8 mouse cellular contexts compared by ENCODE assay signal in the genomic region with DNA sequence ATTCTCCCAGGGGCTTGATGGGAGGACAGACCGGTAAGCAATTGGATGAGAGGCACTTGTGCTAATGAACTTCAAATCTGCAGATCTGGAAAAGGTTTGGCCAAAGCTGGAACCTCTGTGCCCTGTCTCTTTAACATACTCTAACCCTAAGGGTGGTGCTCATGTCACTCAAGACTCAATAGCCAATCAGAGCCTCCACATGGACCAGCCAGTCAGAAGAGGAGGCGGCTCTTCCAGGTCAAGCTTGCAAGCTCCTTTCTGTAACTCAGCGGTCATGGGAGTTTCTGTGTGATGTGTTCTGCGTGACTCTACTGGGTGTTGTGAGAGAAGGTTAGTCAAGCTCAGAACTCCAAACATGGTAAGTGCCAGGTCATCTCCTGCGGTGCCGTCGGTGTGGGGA. TPM values are rescaled to one million over a fixed set of nuclear protein-coding genes. Genes with fewer than 3 reads are reported as not detected.
DNase-seq lines count a peak whose midpoint lies in the region; ATAC-seq and TF ChIP-seq lines count a peak whose summit lies in the region.
"Not testable (repeated sequence)": the region's sequence is repeated elsewhere in the genome, so short reads cannot be mapped to it uniquely, and the experiment has no call there.

A gene (plus strand): TSS at position 196 of the 400 bp plus-strand sequence.

- H3K36me3 ChIP-seq in G1E (replicated peaks); embryonic facial prominence, embryonic 13.5 days; intestine, embryonic 14.5 days (ENCODE audit: control insufficient read depth, insufficient read depth, low read length); lung, embryonic 15.5 days; neural tube, embryonic 11.5 days (ENCODE audit: control insufficient read depth, insufficient read depth, low read length): not testable (repeated sequence)

- intact Hi-C loops in heart, postnatal 10 days (cut with DNase I) = not testable (repeated sequence)

- H3K4me2 ChIP-seq in embryonic facial prominence, embryonic 13.5 days; intestine, embryonic 14.5 days (ENCODE audit: low read length); lung, embryonic 15.5 days; neural tube, embryonic 11.5 days (ENCODE audit: low read depth): not testable (repeated sequence)

- not testable (repeated sequence) for H3K27me3 ChIP-seq in G1E (ENCODE audit: insufficient read depth, low read length); embryonic facial prominence, embryonic 13.5 days; intestine, embryonic 14.5 days (replicated peaks; ENCODE audit: control insufficient read depth, insufficient read depth, low read length); lung, embryonic 15.5 days; neural tube, embryonic 11.5 days (ENCODE audit: control insufficient read depth, insufficient read depth, low read length)

- H3K9ac ChIP-seq in embryonic facial prominence, embryonic 13.5 days; intestine, embryonic 14.5 days (ENCODE audit: low read length); lung, embryonic 15.5 days; neural tube, embryonic 11.5 days (ENCODE audit: low read length): not testable (repeated sequence)

- H3K4me1 ChIP-seq in G1E (ENCODE audit: insufficient read depth, low read depth, low read length); embryonic facial prominence, embryonic 13.5 days; intestine, embryonic 14.5 days (replicated peaks; ENCODE audit: control insufficient read depth, insufficient read depth, low read length); lung, embryonic 15.5 days; neural tube, embryonic 11.5 days (ENCODE audit: control insufficient read depth, insufficient read depth, low read length): not testable (repeated sequence)

- ATAC-seq in G1E (ENCODE audit: extremely low read depth, insufficient number of reproducible peaks, low FRiP score, poor library complexity, severe bottlenecking) = peak; percentile 76
- not testable (repeated sequence) for ATAC-seq in embryonic facial prominence, embryonic 13.5 days (ENCODE audit: insufficient number of reproducible peaks, insufficient read depth, low FRiP score, low TSS enrichment, low read depth); intestine, embryonic 14.5 days (replicated peaks; ENCODE audit: low FRiP score, low TSS enrichment, low read depth); lung, embryonic 15.5 days (ENCODE audit: borderline replicate concordance, extremely low read depth, low FRiP score, low TSS enrichment); neural tube, embryonic 11.5 days (ENCODE audit: insufficient read depth, low FRiP score, low TSS enrichment)

- H3K4me3 ChIP-seq in G1E (ENCODE audit: low read depth, low read length); embryonic facial prominence, embryonic 13.5 days; intestine, embryonic 14.5 days (ENCODE audit: low read depth, low read length); lung, embryonic 15.5 days; neural tube, embryonic 11.5 days (ENCODE audit: low read depth, low read length): not testable (repeated sequence)

- not testable (repeated sequence) for DNase-seq in G1E (ENCODE audit: low spot score); gastrocnemius, adult 8-10 months (ENCODE audit: low spot score in 2 of 2); heart, postnatal 10 days; intestine, embryonic 14.5 days (ENCODE audit: low spot score); left cerebral cortex, adult 18-20 months (ENCODE audit: low spot score in 2 of 2); neural tube, embryonic 11.5 days (ENCODE audit: low spot score)

- H3K27ac ChIP-seq in embryonic facial prominence, embryonic 13.5 days; intestine, embryonic 14.5 days (ENCODE audit: low read depth); lung, embryonic 15.5 days; neural tube, embryonic 11.5 days (ENCODE audit: low read depth, low read length): not testable (repeated sequence)

- TF ChIP-seq CTCF in G1E (IDR thresholded peaks at IDR 0.05; ENCODE audit: low read depth, low read length) = not testable (repeated sequence)

- WGBS in embryonic facial prominence, embryonic 13.5 days = no CpG with 5 or more reads among the region's 7 CpGs
- no CpG with 5 or more reads among the region's 7 CpGs for WGBS in intestine, embryonic 14.5 days
- WGBS in lung, embryonic 15.5 days = no CpG with 5 or more reads among the region's 7 CpGs
- no CpG with 5 or more reads among the region's 7 CpGs for WGBS in neural tube, embryonic 11.5 days

- not testable (repeated sequence) for H3K9me3 ChIP-seq in G1E (replicated peaks); embryonic facial prominence, embryonic 13.5 days; intestine, embryonic 14.5 days (ENCODE audit: control insufficient read depth, low read length); lung, embryonic 15.5 days; neural tube, embryonic 11.5 days (ENCODE audit: control insufficient read depth, low read length)

RNA-seq across cellular contexts. Expression of the gene that starts here (rescaled TPM):
- 18.4 and 33.0 TPM in 2 replicates for total RNA-seq in G1E (2014; fragmentation: Nextera tagmentation)
- 12.5 and 14.3 TPM in 2 replicates for total RNA-seq in G1E (2017)
- 0.11 and 0.25 TPM in 2 replicates for polyA plus RNA-seq in G1E (2012)
- polyA plus RNA-seq in embryonic facial prominence, embryonic 13.5 days (2015; fragmentation: Nextera tagmentation; extraction: Ambion mirVana) = 24.6 and 25.5 TPM in 2 replicates
- total RNA-seq in gastrocnemius, adult 8-10 months (2022) = 10 to 100 TPM; 10.5 to 18.2 (median 15.5) TPM
- 10 to 100 TPM; 14.0 to 18.9 TPM for total RNA-seq in heart, postnatal 10 days (2021)
- 17.5 and 20.5 TPM in 2 replicates for polyA plus RNA-seq in intestine, embryonic 14.5 days (2014; fragmentation: Nextera tagmentation; extraction: Ambion mirVana)
- total RNA-seq in left cerebral cortex, adult 18-20 months (2021) = 10 to 100 TPM; 51.8 to 58.8 TPM
- 19.5 and 20.1 TPM in 2 replicates for polyA plus RNA-seq in lung, embryonic 15.5 days (2015; fragmentation: Nextera tagmentation; extraction: Ambion mirVana)
- polyA plus RNA-seq in neural tube, embryonic 11.5 days (2014; fragmentation: Nextera tagmentation; extraction: Ambion mirVana) = 21.7 and 23.3 TPM in 2 replicates

Comparison
In these comparisons a context has a peak if more than half of its experiments do, and no peak if none do; other contexts are left out.
1. RNA of the gene that starts here (polyA plus RNA-seq): 24.6 to 25.5 TPM in embryonic facial prominence, embryonic 13.5 days, 21.7 to 23.3 TPM in neural tube, embryonic 11.5 days, 17.5 to 20.5 TPM in intestine, embryonic 14.5 days and 19.5 to 20.1 TPM in lung, embryonic 15.5 days; 0.11 to 0.25 TPM in G1E; every median in the first group is over 10 times any median in the second.